Mouse (Mus musculus): ENCODE measurements around the gene Srp9. TPM values are rescaled to one million over a fixed set of nuclear protein-coding genes. Genes with fewer than 3 reads are reported as not detected.
A peak's percentile ranks its signal among the peaks of the same experiment; 100 is the strongest.

The Srp9 gene
- total RNA-seq (2021), result 10 to 100 TPM; 34.6 to 37.0 TPM
- long read RNA-seq, experiment 1, transcript Srp9-201 (3 exons, 1,367 nt), result major isoform, 165 of 182 reads
- long read RNA-seq, experiment 1, transcript Srp9-202 (2 exons, 823 nt), result minor isoform, 10 of 182 reads
- long read RNA-seq, experiment 1, partial matches to known transcripts, result 2 of 182 reads
- long read RNA-seq, experiment 1, other reads (novel, unspliced or antisense), result 1 of 182 reads
- long read RNA-seq, experiment 2, transcript Srp9-201 (3 exons, 1,367 nt), result major isoform, 124 of 133 reads
- long read RNA-seq, experiment 2, partial matches to known transcripts, result 0 of 133 reads
- long read RNA-seq, experiment 2, other reads (novel, unspliced or antisense), result 1 of 133 reads

DNA sequence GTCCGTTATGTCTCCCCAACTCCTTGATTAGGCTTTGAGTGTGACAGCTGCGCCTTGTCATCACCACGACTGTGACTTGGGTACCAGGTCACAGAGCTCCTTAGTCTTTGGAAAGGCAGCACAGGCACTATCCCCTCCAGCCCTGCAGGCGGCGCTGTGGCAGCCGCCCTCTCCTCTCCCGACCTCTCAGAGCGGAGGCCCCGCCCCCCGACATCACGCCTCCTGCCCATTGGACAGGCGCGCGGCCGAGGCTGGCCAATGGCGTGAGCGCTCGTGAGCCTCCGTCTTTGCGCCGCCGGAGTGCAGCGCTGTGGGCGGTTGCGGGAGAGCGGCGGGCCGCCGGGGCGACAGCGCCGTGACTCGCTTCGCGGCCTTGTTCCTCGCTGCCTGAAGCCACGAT lies at the start of gene Srp9:
Gene Srp9, plus strand, starts transcription at position 232 of the 400 bp plus-strand sequence.
- DNase-seq, result peak; percentile 96

DNA sequence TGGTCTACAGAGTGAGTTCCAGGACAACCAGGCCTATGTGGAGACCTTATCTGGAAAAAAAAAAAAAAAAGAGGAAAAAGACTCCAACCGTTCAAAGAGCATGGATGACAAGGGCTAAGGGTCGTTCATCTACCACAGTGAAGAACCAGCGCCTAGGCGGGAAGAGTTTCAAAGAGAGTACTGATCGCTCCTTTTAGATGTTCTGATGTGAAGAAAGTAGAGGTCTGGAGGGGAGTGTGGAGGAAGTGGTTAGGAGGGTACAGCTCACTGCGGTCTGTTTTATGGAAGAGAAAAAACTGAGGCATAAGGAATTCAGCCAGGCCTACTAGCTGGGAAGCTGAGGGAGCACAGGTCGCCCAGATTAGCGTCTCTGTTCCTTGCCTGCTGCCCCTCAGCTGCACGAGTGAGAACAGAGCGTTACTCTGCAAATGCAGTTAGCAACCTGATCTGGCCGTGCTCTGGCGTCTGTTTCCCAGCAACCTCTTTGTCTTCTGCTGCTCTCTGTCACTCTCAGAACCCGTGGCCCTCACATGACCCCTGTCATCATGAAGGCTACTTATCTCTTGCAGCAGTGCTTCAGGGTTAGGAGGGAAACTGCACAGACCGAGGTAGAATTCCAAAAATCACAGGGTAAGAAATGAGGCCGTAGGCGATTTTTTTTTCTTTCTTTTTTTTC lies 42.7 kb upstream of the Srp9 start:
- no peak for DNase-seq

DNA sequence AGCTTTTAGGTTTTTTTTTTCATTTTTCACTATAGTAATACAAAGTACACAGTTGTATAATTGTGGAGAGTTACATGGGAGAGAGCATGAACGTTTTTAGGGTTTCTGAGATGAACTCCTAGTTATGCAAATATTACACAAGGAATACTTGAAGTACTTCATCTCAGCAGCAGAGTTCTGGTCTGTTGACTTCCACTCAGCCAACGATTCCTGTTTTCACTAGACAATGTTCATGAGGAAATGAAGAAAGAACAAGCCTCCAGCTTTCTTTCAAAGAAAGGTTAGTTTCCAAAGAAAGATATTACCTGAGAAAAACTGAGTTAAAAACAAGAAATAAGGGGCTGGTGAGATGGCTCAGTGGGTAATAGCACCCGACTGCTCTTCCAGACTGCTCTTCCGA lies 41.1 kb upstream of the Srp9 start:
- no peak for DNase-seq

- DNase-seq, result no peak
Measured at GRCm38 (mm10) chr1:182086759-182087158, 37.8 kb upstream of the Srp9 start.

DNA sequence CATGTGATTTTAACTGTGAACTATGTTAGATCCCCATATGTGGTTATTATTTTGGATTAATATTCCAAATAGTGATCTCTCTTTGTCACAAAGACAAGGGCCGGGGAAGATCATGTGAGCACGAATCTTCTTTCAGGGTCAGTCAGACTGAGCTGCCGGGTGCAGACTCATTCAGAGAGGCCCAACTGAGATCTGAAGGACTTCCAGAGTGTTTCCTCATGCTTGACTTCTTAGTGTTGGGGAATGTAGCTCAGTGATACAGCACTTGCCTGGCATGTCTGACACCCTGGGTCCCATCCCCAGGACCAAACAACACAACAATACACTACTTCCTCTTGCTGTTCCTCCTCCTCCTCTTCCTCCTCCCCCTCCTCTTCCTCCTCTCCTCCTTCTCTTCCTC lies 37.2 kb upstream of the Srp9 start:
- no peak for DNase-seq

- DNase-seq, result no peak
Measured at GRCm38 (mm10) chr1:182087753-182088633, 36.5 kb upstream of the Srp9 start.

GRCm38 (mm10) chr1:182088844-182089418 lies 35.6 kb upstream of the Srp9 start:
- DNase-seq, result peak; percentile 41

DNA sequence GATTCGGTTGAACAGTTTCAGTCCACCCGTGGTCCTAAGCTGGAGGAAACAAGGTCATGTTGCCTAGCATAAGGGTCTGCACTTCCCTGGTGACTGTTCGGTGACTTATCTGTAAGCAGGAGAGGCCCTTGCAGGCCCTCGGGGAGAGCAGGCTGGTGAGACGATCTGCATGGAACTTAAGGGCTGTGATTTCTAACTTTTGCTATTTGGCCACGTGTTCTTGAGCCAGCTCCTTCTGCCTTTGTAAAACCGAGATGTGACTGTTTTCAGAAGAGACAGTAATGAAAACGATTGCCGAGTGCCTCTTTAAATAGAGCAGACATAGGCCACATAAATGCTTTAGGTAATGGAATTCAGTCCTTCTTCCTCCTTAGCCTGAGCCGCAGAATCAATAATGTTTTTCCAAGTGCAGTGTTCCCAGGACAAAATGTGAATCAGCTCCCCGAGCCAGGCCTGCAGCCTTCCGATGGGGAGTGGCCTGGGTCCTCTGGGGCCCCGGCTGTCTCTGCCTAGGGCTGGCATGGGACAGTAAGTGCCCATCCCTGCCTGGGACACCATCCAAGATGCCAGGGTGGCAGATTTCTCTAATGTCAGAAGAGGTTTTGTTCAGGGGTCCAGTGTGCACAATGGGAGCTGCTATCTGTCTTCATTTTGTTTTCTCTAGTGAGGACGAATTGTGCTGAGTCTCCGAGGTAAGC lies 34.8 kb upstream of the Srp9 start:
- DNase-seq, result no peak

DNA sequence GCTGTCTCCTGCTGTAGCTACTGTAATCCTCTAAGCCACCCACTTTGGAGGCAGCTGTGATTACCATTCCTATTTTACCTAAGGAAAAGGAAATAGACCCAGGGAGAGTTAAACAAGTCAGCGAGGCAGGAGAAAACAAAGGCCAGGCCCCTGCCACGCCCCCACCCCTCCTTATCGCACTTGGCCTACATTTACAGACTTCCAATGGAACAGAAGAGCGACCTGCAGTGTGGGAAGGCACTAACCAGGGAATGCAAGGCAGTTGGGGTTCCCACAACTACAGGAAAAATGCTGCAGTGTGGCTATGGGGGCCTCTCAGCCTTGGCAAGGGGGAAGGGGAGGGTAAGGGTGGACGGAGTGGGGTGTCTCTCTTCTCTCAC lies 34.2 kb upstream of the Srp9 start:
- no peak for DNase-seq

DNA sequence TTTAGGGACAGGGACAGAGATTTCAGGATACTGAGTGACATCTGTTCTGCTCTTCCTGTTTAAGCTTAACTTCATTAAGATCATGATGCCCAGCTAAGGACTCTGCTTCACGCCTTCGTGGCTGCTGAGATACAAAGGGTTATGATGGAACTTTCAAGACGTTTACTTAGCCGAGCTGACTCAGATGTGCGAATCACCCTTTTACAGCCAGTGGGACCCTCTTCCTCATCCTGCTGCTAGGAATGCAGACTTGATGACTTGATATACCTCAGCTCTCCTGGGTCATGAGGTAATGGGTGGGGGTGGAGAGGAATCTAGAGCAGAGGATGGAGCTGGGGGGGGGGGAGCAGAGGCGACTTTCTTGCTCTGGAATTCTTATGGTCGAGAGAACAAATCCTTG lies 33.3 kb upstream of the Srp9 start:
- no peak for DNase-seq

- DNase-seq, result no peak
Measured at GRCm38 (mm10) chr1:182091746-182092412, 32.7 kb upstream of the Srp9 start.

DNA sequence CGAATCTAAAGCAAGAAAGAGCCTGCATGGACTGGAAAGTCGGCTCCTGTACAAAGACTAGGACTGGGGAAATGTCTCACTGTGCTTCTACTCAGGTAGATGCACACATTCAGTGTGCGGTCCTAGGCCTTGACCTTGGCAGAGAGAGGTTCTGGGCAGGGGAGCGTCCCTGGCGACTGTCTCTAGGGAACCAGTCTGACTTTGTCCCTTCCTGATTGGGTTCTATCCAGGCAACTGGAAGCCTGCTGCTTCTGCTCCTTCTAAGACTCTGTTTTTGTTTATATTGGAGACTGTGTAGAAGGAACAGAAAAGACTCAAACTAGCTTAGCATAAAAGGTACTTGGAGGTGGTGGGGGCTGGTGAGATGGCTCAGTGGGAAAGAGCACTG lies 32.1 kb upstream of the Srp9 start:
- DNase-seq, result no peak

GRCm38 (mm10) chr1:182093407-182093806 lies 31.1 kb upstream of the Srp9 start:
- no peak for DNase-seq

- no peak for DNase-seq
Measured at GRCm38 (mm10) chr1:182094473-182095136, 29.9 kb upstream of the Srp9 start.

DNA sequence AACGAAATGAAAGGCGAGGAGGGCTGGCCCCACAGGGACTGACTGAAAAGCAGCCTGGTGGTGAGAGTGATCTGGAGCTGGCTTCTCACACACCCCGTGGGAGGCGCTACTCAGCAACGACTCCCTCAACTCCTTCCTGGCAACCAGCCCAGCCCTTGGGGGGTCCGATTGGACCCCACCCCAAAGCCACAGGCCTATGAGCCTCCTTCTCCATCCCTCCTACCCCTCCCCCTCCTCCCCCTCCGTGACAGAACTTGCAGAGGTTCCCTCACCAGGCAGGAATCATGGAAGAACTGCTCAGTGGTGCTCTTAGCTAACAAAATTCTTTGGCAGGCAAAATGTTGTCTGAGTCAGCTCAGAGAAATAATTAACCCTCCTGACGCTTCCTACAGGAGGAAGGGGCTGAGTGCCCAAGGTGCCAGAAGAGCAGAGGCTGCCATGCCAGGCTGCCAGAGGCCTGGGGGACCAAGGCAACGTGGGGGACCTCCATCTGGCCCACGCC lies 29.2 kb upstream of the Srp9 start:
- no peak for DNase-seq

- DNase-seq, result no peak
Measured at GRCm38 (mm10) chr1:182096707-182097106, 27.8 kb upstream of the Srp9 start.

- no peak for DNase-seq
Measured at GRCm38 (mm10) chr1:182099062-182099461, 25.5 kb upstream of the Srp9 start.

DNA sequence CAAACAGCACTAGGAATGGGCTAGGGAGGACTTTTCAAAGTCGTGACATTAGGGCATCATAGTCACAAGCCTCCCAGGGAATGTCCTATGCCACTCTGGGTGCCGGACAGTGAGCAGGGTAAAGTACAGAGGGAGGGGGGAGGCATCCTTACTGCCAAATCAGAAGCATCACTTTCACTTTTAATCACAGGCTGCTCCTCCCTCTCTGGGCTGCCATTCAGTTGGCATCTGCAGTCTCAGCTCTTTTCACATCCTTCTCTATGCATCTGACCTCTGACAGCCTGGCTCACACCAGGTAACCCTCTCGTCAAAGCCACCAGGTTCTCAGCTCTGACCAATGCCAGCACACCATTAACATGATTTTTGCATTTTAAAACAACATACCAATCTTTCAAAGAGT lies 24.1 kb upstream of the Srp9 start:
- DNase-seq, result no peak

GRCm38 (mm10) chr1:182101468-182101867 lies 23.1 kb upstream of the Srp9 start:
- DNase-seq, result no peak

- DNase-seq, result no peak
Measured at GRCm38 (mm10) chr1:182102706-182103105, 21.8 kb upstream of the Srp9 start.

GRCm38 (mm10) chr1:182103436-182103835 lies 21.1 kb upstream of the Srp9 start:
- peak; percentile 60 for DNase-seq

Data from gastrocnemius, postnatal 25 days (tissue).